Mouse (Mus musculus) forebrain, embryonic 16.5 days (tissue): ENCODE measurements around the gene Zfp985. TPM values are rescaled to one million over a fixed set of nuclear protein-coding genes. Genes with fewer than 3 reads are reported as not detected.
"Not testable (repeated sequence)": the region's sequence is repeated elsewhere in the genome, so short reads cannot be mapped to it uniquely, and the experiment has no call there.

ENCODE experiments used
- ATAC-seq: fragments of 200-750 bp; cut with Nextera tagmentation; 2 replicates; pipeline ENCODE4 v1.8.0; 2017; ENCODE audit warnings: mild to moderate bottlenecking, moderate library complexity
- H3K27ac ChIP-seq: fragments of 300-500 bp; sonication (generic); 2 replicates; pipeline ENCODE4 v1.5.1; 2014; ENCODE audit warnings: low read length, control low read depth
- H3K27me3 ChIP-seq: fragments of 300-500 bp; sonication (generic); replicated peaks from 2 replicates; pipeline ENCODE4 v1.6.1; 2014; ENCODE audit warnings: low read length; ENCODE audit not compliant: control insufficient read depth, insufficient read depth
- H3K36me3 ChIP-seq: fragments of 300-500 bp; sonication (generic); 2 replicates; pipeline ENCODE4 v1.6.1; 2014; ENCODE audit not compliant: control insufficient read depth, insufficient read depth
- H3K4me1 ChIP-seq: fragments of 300-500 bp; sonication (generic); replicated peaks from 2 replicates; pipeline ENCODE4 v1.6.1; 2014; ENCODE audit warnings: low read length; ENCODE audit not compliant: control insufficient read depth, insufficient read depth
- H3K4me2 ChIP-seq: fragments of 300-500 bp; sonication (generic); 2 replicates; pipeline ENCODE4 v1.6.1; 2014; ENCODE audit warnings: mild to moderate bottlenecking, low read length, control low read depth
- H3K4me3 ChIP-seq: fragments of 300-500 bp; sonication (generic); replicated peaks from 2 replicates; pipeline ENCODE4 v1.5.1; 2014; ENCODE audit warnings: mild to moderate bottlenecking, low read length, control low read depth
- H3K9ac ChIP-seq: fragments of 300-500 bp; sonication (generic); replicated peaks from 2 replicates; pipeline ENCODE4 v1.6.1; 2014; ENCODE audit warnings: low read depth, low read length, control low read depth
- H3K9me3 ChIP-seq: fragments of 300-500 bp; sonication (generic); 2 replicates; pipeline ENCODE4 v1.6.1; 2016; ENCODE audit warnings: low read length; ENCODE audit not compliant: control insufficient read depth
- WGBS: fragments of 180-500 bp; shearing (Covaris S2); extraction: QIAGEN DNeasy Blood & Tissue Kit; methylation state at CpG from one replicate; pipeline ENCODE4 v1.1.7; 2014; 5-methylcytosine and 5-hydroxymethylcytosine counted together
- polyA plus RNA-seq: library from polyadenylated mRNA; unstranded; fragments of >200 nt; fragmentation: Nextera tagmentation; extraction: Ambion mirVana; gene quantifications from 2 replicates; pipeline ENCODE4 v1.2.1, GENCODE M21; 2015

Gene Zfp985
- 0.09 TPM in 1 of 2 replicates, not detected in the other for polyA plus RNA-seq

DNA sequence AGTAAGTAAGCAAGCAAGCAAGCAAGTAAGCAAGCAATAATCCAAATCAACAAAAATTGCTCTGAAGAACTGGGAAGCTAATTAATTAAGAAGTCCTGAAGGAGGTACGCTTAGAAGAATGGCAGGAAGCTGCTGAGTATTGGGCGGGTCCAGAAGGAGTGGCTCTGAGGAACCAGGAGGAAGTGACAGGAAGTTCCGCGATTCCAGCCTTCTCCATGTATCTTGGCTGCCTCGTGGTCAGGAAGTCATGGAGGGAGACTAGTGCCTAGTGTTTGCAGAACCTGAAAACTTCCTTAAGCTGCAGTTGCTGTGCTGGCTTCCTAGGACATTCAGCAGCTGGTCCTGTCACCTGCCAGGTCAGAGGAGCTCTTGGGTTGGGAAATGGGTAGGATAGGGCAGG is at the start of gene Zfp985:
Gene Zfp985, plus strand, starts transcription at position 207 of the 400 bp plus-strand sequence.
- H3K9ac ChIP-seq, H3K36me3 ChIP-seq, H3K27ac ChIP-seq, H3K4me2 ChIP-seq, H3K27me3 ChIP-seq, H3K4me3 ChIP-seq, H3K9me3 ChIP-seq, H3K4me1 ChIP-seq, ATAC-seq: not testable (repeated sequence)
- WGBS: 83% methylated on average over 5 of the region's 5 CpGs

DNA sequence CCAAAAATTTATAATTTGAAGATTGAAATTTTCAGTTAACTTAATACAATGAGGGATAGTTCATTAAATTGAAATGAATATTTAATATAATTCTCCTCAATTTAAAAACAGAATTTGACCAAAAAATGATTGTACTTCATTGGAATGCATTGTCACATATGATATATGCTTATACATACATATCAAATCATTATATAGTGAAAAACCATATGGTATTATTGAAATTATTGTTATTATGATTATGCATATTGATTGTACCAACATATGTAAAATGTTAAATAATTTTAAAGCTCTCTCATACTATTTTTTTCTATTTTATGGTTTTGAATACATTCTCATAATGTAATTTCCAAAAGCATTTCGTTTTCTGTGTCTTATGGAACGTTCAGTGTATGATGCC is 43.9 kb upstream of the Zfp985 start:
- Histone ChIP-seq H3K4me2 (no peak overlapping the region), H3K4me3 (no peak overlapping the region), H3K27ac (no peak overlapping the region), H3K9me3 (peaks cover 20% of the 10 kb centered on the region), H3K27me3 (no peaks in the 10 kb centered on the region), H3K36me3 (no peaks in the 10 kb centered on the region), H3K9ac (no peak overlapping the region), H3K4me1 (no peaks in the 10 kb centered on the region)
- no peak for ATAC-seq
- 78% methylated on average over 2 of the region's 2 CpGs for WGBS

DNA sequence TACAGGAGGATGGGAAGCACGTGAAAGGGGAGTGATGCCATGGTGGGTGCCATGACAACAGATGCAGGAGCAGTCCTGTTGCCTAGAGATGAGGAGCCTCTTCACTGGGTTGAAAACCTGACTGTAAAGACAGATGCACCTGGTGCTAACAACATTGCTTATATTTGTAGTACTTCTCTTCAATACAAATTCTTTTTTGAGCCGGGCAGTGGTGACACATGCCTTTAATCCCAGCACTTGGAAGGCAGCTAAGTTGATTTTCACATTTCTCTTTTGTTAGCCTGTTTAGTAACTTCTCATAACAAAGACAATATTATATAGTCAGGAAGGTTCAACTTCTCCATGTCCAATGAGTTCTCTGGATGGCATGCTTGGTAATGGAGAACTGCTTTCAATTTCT is 34.1 kb upstream of the Zfp985 start:
- no peaks in the 10 kb centered on the region for H3K27me3 ChIP-seq
- H3K36me3 ChIP-seq: no peaks in the 10 kb centered on the region
- H3K9ac ChIP-seq: no peak overlapping the region
- ATAC-seq: no peak
- no peak overlapping the region for H3K4me3 ChIP-seq
- no peak overlapping the region for H3K4me2 ChIP-seq
- peaks cover 53% of the 10 kb centered on the region for H3K9me3 ChIP-seq
- no peak overlapping the region for H3K27ac ChIP-seq
- 72% methylated on average over 2 of the region's 2 CpGs for WGBS
- H3K4me1 ChIP-seq: no peaks in the 10 kb centered on the region

DNA sequence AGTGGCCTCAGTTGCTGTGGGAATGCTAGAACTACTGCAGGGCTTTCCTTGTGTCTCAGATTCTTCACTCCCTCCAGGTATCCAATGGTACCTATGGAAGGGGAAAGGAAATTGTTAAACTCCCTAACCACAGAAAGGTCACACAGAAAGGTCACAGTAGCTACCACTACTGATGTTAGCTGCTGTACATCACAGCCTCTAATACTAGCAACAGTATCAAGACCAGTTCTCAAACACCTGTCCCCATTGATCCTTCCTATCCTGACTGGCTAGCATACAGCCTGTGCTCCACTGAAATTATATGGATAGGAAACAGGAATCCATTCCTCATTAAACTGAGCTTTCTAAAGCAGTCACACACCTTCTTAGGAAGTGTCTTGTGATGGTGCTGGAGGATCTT is 33.0 kb upstream of the Zfp985 start:
- H3K9ac ChIP-seq: no peak overlapping the region
- peaks cover 56% of the 10 kb centered on the region for H3K9me3 ChIP-seq
- H3K27me3 ChIP-seq: no peaks in the 10 kb centered on the region
- H3K4me3 ChIP-seq: no peak overlapping the region
- no peaks in the 10 kb centered on the region for H3K36me3 ChIP-seq
- no peak overlapping the region for H3K4me2 ChIP-seq
- H3K27ac ChIP-seq: no peak overlapping the region
- ATAC-seq: no peak
- no peaks in the 10 kb centered on the region for H3K4me1 ChIP-seq

DNA sequence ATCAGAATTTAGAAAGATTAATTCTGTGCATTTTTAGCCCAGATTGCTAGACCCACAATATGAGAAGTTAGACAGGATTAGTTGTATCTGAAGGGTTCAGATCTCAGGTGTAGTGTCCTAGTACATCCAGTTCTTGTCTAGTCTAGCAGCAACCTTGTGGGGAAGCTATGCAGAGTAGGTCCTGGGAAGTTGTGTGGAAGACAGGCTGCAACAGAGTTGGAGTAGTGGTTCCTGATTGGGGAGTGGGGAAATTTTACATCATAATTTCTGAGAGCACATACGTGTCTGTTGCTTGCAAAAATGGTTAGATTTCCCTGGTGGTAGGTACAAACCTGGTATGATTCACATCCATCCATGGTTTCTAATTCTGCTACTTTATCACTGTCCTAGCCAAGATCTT is 28.0 kb upstream of the Zfp985 start:
- WGBS: 80% methylated on average over 1 of the region's 1 CpGs
- no peak overlapping the region for H3K27ac ChIP-seq
- H3K9ac ChIP-seq: no peak overlapping the region
- H3K4me3 ChIP-seq: no peak overlapping the region
- H3K4me2 ChIP-seq: no peak overlapping the region
- H3K27me3 ChIP-seq: no peaks in the 10 kb centered on the region
- no peak for ATAC-seq
- no peaks in the 10 kb centered on the region for H3K4me1 ChIP-seq
- H3K36me3 ChIP-seq: no peaks in the 10 kb centered on the region
- peaks cover 52% of the 10 kb centered on the region for H3K9me3 ChIP-seq

DNA sequence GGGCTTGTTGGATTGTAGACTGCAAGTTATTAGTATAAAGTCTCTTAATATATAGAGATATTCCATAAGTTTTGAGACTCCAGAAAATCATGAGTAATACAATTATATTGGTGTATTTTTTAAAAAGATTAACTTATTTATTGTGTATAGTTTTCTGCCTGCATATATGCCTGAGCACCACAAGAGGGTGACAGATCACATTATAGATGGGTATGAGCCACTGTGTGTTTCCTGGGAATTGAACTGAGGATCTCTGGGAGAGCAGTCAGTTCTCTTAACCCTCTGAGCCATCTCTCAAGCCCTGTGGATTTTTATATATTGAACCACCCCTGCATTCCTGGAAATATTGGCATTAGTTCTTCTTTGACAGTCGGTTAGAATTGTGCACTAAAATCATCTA is 22.7 kb upstream of the Zfp985 start:
- Histone ChIP-seq H3K4me1 (no peaks in the 10 kb centered on the region), H3K4me2 (no peak overlapping the region), H3K4me3 (no peak overlapping the region), H3K9me3 (peaks cover 25% of the 10 kb centered on the region), H3K9ac (no peak overlapping the region), H3K27ac (no peak overlapping the region), H3K27me3 (no peaks in the 10 kb centered on the region), H3K36me3 (no peaks in the 10 kb centered on the region)
- WGBS: 93% methylated on average over 1 of the region's 1 CpGs
- no peak for ATAC-seq

DNA sequence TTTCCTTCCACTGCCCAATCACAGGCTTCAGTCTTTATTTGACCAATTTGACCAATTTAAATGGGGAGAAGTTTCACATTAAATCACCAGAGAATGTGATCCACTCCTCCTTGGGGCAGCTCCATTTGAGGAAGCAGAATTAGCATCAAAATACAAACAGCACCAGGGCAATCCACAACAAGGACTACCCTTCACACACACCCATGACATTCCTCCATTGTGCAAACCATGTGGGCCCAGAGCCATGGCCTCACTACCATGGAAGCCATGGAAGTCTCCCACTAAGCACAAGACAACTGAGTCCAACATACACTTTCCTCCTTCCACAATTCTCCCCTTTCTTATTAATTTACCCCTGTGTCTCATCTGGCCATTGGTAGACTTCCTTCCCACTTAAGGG is 17.2 kb upstream of the Zfp985 start:
- H3K36me3 ChIP-seq, H3K4me2 ChIP-seq, H3K9ac ChIP-seq, ATAC-seq, H3K4me1 ChIP-seq, H3K4me3 ChIP-seq, H3K27me3 ChIP-seq, H3K27ac ChIP-seq: not testable (repeated sequence)
- peaks cover 29% of the 10 kb centered on the region; the same call in 1 of the 2 replicates for H3K9me3 ChIP-seq

DNA sequence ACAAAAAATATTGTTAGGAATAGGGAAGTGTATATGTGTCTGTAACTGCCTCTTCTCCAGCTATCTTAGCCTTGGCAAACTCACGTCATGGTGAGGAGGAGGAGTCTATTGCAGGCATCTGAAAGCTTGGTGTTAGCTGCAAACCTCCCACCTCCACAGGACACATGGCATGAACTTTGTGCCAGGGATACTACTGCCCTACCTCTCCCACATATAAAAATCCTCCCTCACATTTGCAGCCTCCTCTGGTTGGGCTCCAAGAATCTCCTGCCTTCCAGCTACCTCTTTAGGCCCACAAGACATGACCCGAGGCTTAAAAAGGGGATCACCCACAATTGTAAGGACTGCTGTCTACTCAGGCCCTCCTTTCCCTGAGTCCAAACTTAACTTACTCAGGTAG is 15.4 kb upstream of the Zfp985 start:
- H3K27ac ChIP-seq: no peak overlapping the region
- no peak overlapping the region for H3K9ac ChIP-seq
- H3K27me3 ChIP-seq: no peaks in the 10 kb centered on the region
- no peak for ATAC-seq
- no peak overlapping the region for H3K4me3 ChIP-seq
- 82% methylated on average over 2 of the region's 2 CpGs for WGBS
- no peak overlapping the region for H3K4me2 ChIP-seq
- no peaks in the 10 kb centered on the region for H3K4me1 ChIP-seq
- H3K36me3 ChIP-seq: no peaks in the 10 kb centered on the region
- peaks cover 26% of the 10 kb centered on the region; the same call in 1 of the 2 replicates for H3K9me3 ChIP-seq

DNA sequence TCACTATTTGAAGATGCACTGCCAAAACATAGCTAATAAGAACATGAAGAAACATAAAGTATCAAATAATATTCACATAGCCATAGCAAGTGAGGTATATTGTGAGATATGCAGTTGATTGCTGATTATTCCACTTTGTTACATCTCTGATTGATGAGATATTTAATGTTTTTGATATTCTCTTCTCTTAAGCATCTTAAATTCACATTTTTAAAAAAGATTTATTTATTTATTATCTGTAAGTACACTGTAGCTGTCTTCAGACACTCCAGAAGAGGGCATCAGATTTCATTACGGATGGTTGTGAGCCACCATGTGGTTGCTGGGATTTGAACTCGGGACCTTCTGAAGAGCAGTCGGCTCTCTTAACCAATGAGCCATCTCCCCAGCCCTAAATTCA is 13.2 kb upstream of the Zfp985 start, which contains the start of gene Gm16503:
Gene Gm16503, plus strand, starts transcription at position 301 of the 400 bp plus-strand sequence.
- not testable (repeated sequence) for H3K36me3 ChIP-seq, H3K9ac ChIP-seq, H3K27ac ChIP-seq, H3K4me3 ChIP-seq, H3K4me1 ChIP-seq, ATAC-seq, H3K27me3 ChIP-seq, H3K4me2 ChIP-seq
- 83% methylated on average over 3 of the region's 3 CpGs for WGBS
- H3K9me3 ChIP-seq: peaks cover 30% of the 10 kb centered on the region

DNA sequence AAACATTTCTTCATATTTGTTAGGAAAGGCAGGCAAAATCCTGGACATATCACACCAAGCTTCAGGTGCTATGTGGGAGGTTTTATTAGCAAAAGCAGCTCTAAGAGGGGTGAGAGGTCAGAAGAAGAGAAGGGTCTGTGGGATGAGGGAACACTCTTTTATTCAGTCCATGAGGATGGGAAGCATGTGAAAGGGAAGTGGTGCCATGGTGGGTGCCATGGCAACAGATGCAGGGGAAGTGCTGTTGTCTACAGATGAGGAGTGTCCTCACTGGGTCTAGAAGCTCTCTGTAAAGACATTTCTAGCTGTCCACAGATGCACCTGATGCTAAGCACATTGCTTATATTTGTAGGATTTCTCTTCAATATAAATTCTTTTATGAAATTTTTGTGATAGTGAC is 12.0 kb upstream of the Zfp985 start:
- H3K4me2 ChIP-seq: no peak overlapping the region
- H3K27ac ChIP-seq: no peak overlapping the region
- peaks cover 30% of the 10 kb centered on the region for H3K9me3 ChIP-seq
- H3K36me3 ChIP-seq: no peaks in the 10 kb centered on the region
- H3K4me1 ChIP-seq: no peaks in the 10 kb centered on the region
- H3K27me3 ChIP-seq: no peaks in the 10 kb centered on the region
- ATAC-seq: no peak
- H3K4me3 ChIP-seq: no peak overlapping the region
- no peak overlapping the region for H3K9ac ChIP-seq
